Mouse (Mus musculus): ENCODE data around the gene Gdpd3. TPM values are rescaled to one million over a fixed set of nuclear protein-coding genes. Genes with fewer than 3 reads are reported as not detected.

The Gdpd3 gene
- total RNA-seq, 2 experiments from 2014 or later: 3.1 to 7.0 TPM

GRCm38 (mm10) chr7:126780971-126781635, 15.0 kb downstream of the Gdpd3 start, which contains the start of gene Tbx6:
Gene Tbx6, plus strand, starts transcription at chr7:126781483.
- no peak for TF ChIP-seq CTCF (conservative IDR thresholded peaks at IDR 0.05)
- DNase-seq (ENCODE audit: low spot score in 2 of 2): no peak
- Histone ChIP-seq H3K4me3 (peak within 1 kb of the TSS; percentile 53), H3K27ac (peak within 1 kb of the TSS; percentile 99)

DNA sequence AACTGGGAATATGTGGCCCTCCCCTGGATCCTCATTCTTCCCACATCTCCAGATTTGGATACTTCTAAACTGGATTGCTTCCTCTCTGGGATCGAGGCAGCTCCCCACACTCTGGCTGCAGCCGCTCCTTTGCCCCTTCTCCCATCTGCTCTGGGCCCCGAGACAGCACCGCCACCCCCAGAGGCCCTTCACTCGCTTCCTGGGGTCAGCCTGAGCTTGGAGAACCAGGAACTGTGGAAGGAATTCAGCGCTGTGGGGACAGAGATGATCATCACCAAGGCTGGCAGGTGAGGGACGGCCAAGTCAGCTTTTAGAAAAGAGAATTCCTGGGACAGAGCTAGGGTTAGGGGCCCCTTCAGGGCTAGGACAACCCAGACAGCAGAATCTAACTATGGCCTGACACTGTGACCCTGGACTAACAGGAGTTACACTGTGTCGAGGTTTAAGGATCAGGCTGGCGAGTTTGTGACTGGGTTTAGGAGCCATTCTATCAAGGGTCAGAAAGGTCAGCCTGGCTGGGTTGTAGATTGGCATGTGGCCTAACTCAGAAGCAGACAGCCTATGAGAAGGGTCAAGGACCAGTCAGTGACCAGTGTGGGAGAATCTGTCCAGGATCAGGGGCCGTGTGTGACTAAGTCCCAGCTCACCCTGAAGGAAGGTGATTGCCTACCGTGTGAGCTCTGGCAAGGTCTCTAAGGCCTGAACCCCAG, 15.7 kb downstream of the Gdpd3 start:
- TF ChIP-seq CTCF (conservative IDR thresholded peaks at IDR 0.05): no peak
- no peak overlapping the region for H3K4me3 ChIP-seq
- no peak for DNase-seq (ENCODE audit: low spot score in 2 of 2)
- H3K27ac ChIP-seq: peak overlapping the region; percentile 99; the same call in 1 of the 2 replicates

GRCm38 (mm10) chr7:126782693-126783092, 16.6 kb downstream of the Gdpd3 start:
- DNase-seq (ENCODE audit: low spot score in 2 of 2): no peak

DNA sequence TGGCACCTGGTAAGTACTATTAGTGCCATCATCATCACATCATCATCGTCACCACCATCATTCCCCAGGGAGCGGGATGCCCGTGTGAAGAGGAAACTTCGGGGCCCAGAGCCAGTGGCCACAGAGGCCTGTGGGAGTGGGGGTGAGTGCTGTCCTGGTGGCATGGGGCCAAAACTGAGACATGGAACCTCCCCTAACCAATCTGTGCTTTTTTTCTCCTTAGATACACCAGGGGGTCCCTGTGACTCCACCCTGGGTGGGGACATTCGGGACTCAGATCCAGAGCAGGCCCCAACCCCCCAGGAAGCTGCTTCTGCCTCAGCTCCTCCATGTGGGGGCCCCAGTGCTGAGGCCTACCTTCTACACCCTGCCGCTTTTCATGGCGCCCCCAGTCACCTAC, 18.3 kb downstream of the Gdpd3 start:
- TF ChIP-seq CTCF (conservative IDR thresholded peaks at IDR 0.05): no peak
- DNase-seq (ENCODE audit: low spot score in 2 of 2): no peak
- Histone ChIP-seq H3K27ac (no peak overlapping the region), H3K4me3 (no peak overlapping the region)

More at GRCm38 (mm10) chr7:126782693-126783092, 16.6 kb downstream of the Gdpd3 start:
- no peak for TF ChIP-seq CTCF (conservative IDR thresholded peaks at IDR 0.05)
- Histone ChIP-seq H3K27ac (no peak overlapping the region), H3K4me3 (no peak overlapping the region)

DNA sequence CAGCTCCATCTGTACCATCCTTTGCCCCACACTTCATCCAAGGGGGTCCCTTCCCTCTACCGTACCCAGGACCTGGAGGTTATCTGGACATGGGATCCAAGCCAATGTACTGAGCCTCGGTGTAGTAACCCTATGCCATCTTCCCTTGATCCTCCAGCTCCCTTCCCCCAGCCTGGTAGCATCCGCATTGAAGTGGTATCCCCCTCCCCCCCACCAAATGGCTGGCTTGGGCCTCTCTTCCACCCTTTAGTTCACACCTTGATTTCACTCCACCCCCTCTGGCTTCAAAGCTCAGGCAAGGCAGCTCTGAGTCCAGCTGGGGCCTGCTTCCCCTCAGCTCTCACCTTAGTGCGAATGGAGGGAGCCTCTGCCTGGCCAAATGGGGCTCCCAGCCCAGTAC, 18.9 kb downstream of the Gdpd3 start:
- DNase-seq (ENCODE audit: low spot score in 2 of 2): no peak
- TF ChIP-seq CTCF (conservative IDR thresholded peaks at IDR 0.05): no peak

GRCm38 (mm10) chr7:126786142-126786541, 20.0 kb downstream of the Gdpd3 start:
- no peak overlapping the region for H3K4me3 ChIP-seq
- no peak for DNase-seq (ENCODE audit: low spot score in 2 of 2)
- no peak overlapping the region for H3K27ac ChIP-seq
- no peak for TF ChIP-seq CTCF (conservative IDR thresholded peaks at IDR 0.05)

More for the DNA sequence above, 18.9 kb downstream of the Gdpd3 start:
- no peak overlapping the region for H3K4me3 ChIP-seq
- no peak overlapping the region for H3K27ac ChIP-seq

GRCm38 (mm10) chr7:126789141-126789540, 23.0 kb downstream of the Gdpd3 start:
- no peak for DNase-seq (ENCODE audit: low spot score in 2 of 2)
- H3K4me3 ChIP-seq: no peak overlapping the region
- no peak for TF ChIP-seq CTCF (conservative IDR thresholded peaks at IDR 0.05)
- H3K27ac ChIP-seq: no peak overlapping the region

GRCm38 (mm10) chr7:126791851-126792720, 26.0 kb downstream of the Gdpd3 start, which contains the start of gene Ppp4c:
Gene Ppp4c, minus strand, starts transcription at chr7:126792496.
- Histone ChIP-seq H3K27ac (peak within 1 kb of the TSS; percentile 93), H3K4me3 (peak within 1 kb of the TSS; percentile 88)
- DNase-seq (ENCODE audit: low spot score in 2 of 2): peak; percentile 96 to 97
- TF ChIP-seq CTCF (conservative IDR thresholded peaks at IDR 0.05): no peak

GRCm38 (mm10) chr7:126792721-126793443, 26.7 kb downstream of the Gdpd3 start:
- no peak for TF ChIP-seq CTCF (conservative IDR thresholded peaks at IDR 0.05)
- H3K27ac ChIP-seq: peak overlapping the region; percentile 93

GRCm38 (mm10) chr7:126793456-126794270, 27.5 kb downstream of the Gdpd3 start:
- TF ChIP-seq CTCF (conservative IDR thresholded peaks at IDR 0.05): no peak

More at GRCm38 (mm10) chr7:126792721-126793443, 26.7 kb downstream of the Gdpd3 start:
- DNase-seq (ENCODE audit: low spot score in 2 of 2): no peak
- H3K4me3 ChIP-seq: peak overlapping the region; percentile 88

GRCm38 (mm10) chr7:126794271-126794605, 28.1 kb downstream of the Gdpd3 start:
- DNase-seq (ENCODE audit: low spot score in 2 of 2): no peak
- Histone ChIP-seq H3K27ac (no peak overlapping the region), H3K4me3 (no peak overlapping the region)
- no peak for TF ChIP-seq CTCF (conservative IDR thresholded peaks at IDR 0.05)

More at GRCm38 (mm10) chr7:126793456-126794270, 27.5 kb downstream of the Gdpd3 start:
- Histone ChIP-seq H3K27ac (no peak overlapping the region), H3K4me3 (no peak overlapping the region)
- DNase-seq (ENCODE audit: low spot score in 2 of 2): no peak
